Mouse (Mus musculus) forebrain, embryonic 16.5 days (tissue): ENCODE measurements around the gene Gm5244. TPM values are rescaled to one million over a fixed set of nuclear protein-coding genes. Genes with fewer than 3 reads are reported as not detected.

Source experiments
- ATAC-seq: fragments of 200-750 bp; cut with Nextera tagmentation; 2 replicates; pipeline ENCODE4 v1.8.0; 2017; ENCODE audit warnings: mild to moderate bottlenecking, moderate library complexity
- H3K27ac ChIP-seq: fragments of 300-500 bp; sonication (generic); 2 replicates; pipeline ENCODE4 v1.5.1; 2014; ENCODE audit warnings: low read length, control low read depth
- H3K27me3 ChIP-seq: fragments of 300-500 bp; sonication (generic); replicated peaks from 2 replicates; pipeline ENCODE4 v1.6.1; 2014; ENCODE audit warnings: low read length; ENCODE audit not compliant: control insufficient read depth, insufficient read depth
- H3K36me3 ChIP-seq: fragments of 300-500 bp; sonication (generic); 2 replicates; pipeline ENCODE4 v1.6.1; 2014; ENCODE audit not compliant: control insufficient read depth, insufficient read depth
- H3K4me1 ChIP-seq: fragments of 300-500 bp; sonication (generic); replicated peaks from 2 replicates; pipeline ENCODE4 v1.6.1; 2014; ENCODE audit warnings: low read length; ENCODE audit not compliant: control insufficient read depth, insufficient read depth
- H3K4me2 ChIP-seq: fragments of 300-500 bp; sonication (generic); 2 replicates; pipeline ENCODE4 v1.6.1; 2014; ENCODE audit warnings: mild to moderate bottlenecking, low read length, control low read depth
- H3K4me3 ChIP-seq: fragments of 300-500 bp; sonication (generic); replicated peaks from 2 replicates; pipeline ENCODE4 v1.5.1; 2014; ENCODE audit warnings: mild to moderate bottlenecking, low read length, control low read depth
- H3K9ac ChIP-seq: fragments of 300-500 bp; sonication (generic); replicated peaks from 2 replicates; pipeline ENCODE4 v1.6.1; 2014; ENCODE audit warnings: low read depth, low read length, control low read depth
- H3K9me3 ChIP-seq: fragments of 300-500 bp; sonication (generic); 2 replicates; pipeline ENCODE4 v1.6.1; 2016; ENCODE audit warnings: low read length; ENCODE audit not compliant: control insufficient read depth
- WGBS: fragments of 180-500 bp; shearing (Covaris S2); extraction: QIAGEN DNeasy Blood & Tissue Kit; methylation state at CpG from one replicate; pipeline ENCODE4 v1.1.7; 2014; 5-methylcytosine and 5-hydroxymethylcytosine counted together
- polyA plus RNA-seq: library from polyadenylated mRNA; unstranded; fragments of >200 nt; fragmentation: Nextera tagmentation; extraction: Ambion mirVana; gene quantifications from 2 replicates; pipeline ENCODE4 v1.2.1, GENCODE M21; 2015

Gene Gm5244
- polyA plus RNA-seq, 1 experiment from 2014 or later: not detected

- Histone ChIP-seq H3K27ac (no peak overlapping the region), H3K36me3 (no peaks in the 10 kb centered on the region), H3K4me1 (no peaks in the 10 kb centered on the region), H3K4me3 (no peak overlapping the region), H3K9me3 (no peaks in the 10 kb centered on the region), H3K4me2 (no peak overlapping the region), H3K27me3 (no peaks in the 10 kb centered on the region), H3K9ac (no peak overlapping the region)
- no peak for ATAC-seq
- 70% methylated on average over 1 of the region's 1 CpGs for WGBS
These were observed 33.7 kb upstream of the Gm5244 start for GRCm38 (mm10) chr19:12812644-12813364.

GRCm38 (mm10) chr19:12813883-12814282 lies 32.6 kb upstream of the Gm5244 start:
- 80% methylated on average over 1 of the region's 1 CpGs for WGBS
- H3K27ac ChIP-seq: no peak overlapping the region
- no peak overlapping the region for H3K9ac ChIP-seq
- no peaks in the 10 kb centered on the region for H3K4me1 ChIP-seq
- no peak overlapping the region for H3K4me2 ChIP-seq
- ATAC-seq: no peak
- H3K9me3 ChIP-seq: no peaks in the 10 kb centered on the region
- H3K27me3 ChIP-seq: no peaks in the 10 kb centered on the region
- H3K36me3 ChIP-seq: no peaks in the 10 kb centered on the region
- H3K4me3 ChIP-seq: no peak overlapping the region

- ATAC-seq: no peak
- Histone ChIP-seq H3K4me3 (no peak overlapping the region), H3K9me3 (no peaks in the 10 kb centered on the region), H3K4me1 (no peaks in the 10 kb centered on the region), H3K9ac (no peak overlapping the region), H3K27me3 (no peaks in the 10 kb centered on the region), H3K4me2 (no peak overlapping the region), H3K27ac (no peak overlapping the region), H3K36me3 (no peaks in the 10 kb centered on the region)
- WGBS: 88% methylated on average over 1 of the region's 1 CpGs
These were observed 28.0 kb upstream of the Gm5244 start for GRCm38 (mm10) chr19:12818507-12818906.

- no peak overlapping the region for H3K27ac ChIP-seq
- no peaks in the 10 kb centered on the region for H3K9me3 ChIP-seq
- no peak overlapping the region for H3K4me3 ChIP-seq
- H3K4me2 ChIP-seq: no peak overlapping the region
- ATAC-seq: no peak
- H3K27me3 ChIP-seq: no peaks in the 10 kb centered on the region
- H3K36me3 ChIP-seq: no peaks in the 10 kb centered on the region
- no peaks in the 10 kb centered on the region for H3K4me1 ChIP-seq
- H3K9ac ChIP-seq: no peak overlapping the region
- WGBS: 33% methylated on average over 4 of the region's 4 CpGs
These were observed 26.1 kb upstream of the Gm5244 start for GRCm38 (mm10) chr19:12820383-12820782.

- no peaks in the 10 kb centered on the region for H3K4me1 ChIP-seq
- no peaks in the 10 kb centered on the region for H3K36me3 ChIP-seq
- no peak overlapping the region for H3K27ac ChIP-seq
- no peak overlapping the region for H3K4me2 ChIP-seq
- 74% methylated on average over 4 of the region's 4 CpGs for WGBS
- H3K4me3 ChIP-seq: no peak overlapping the region
- no peaks in the 10 kb centered on the region for H3K27me3 ChIP-seq
- no peaks in the 10 kb centered on the region for H3K9me3 ChIP-seq
- no peak overlapping the region for H3K9ac ChIP-seq
- no peak for ATAC-seq
These were observed 21.9 kb upstream of the Gm5244 start for GRCm38 (mm10) chr19:12824549-12824948.

- Histone ChIP-seq H3K4me3 (no peak overlapping the region), H3K27me3 (no peaks in the 10 kb centered on the region), H3K4me2 (no peak overlapping the region), H3K9me3 (no peaks in the 10 kb centered on the region), H3K27ac (no peak overlapping the region), H3K9ac (no peak overlapping the region), H3K4me1 (no peaks in the 10 kb centered on the region), H3K36me3 (no peaks in the 10 kb centered on the region)
- WGBS: 72% methylated on average over 2 of the region's 2 CpGs
- no peak for ATAC-seq
These were observed 15.6 kb upstream of the Gm5244 start for GRCm38 (mm10) chr19:12830823-12831430.

GRCm38 (mm10) chr19:12831559-12831958 lies 14.9 kb upstream of the Gm5244 start:
- Histone ChIP-seq H3K27ac (no peak overlapping the region), H3K4me1 (no peaks in the 10 kb centered on the region), H3K4me2 (no peak overlapping the region), H3K9me3 (no peaks in the 10 kb centered on the region), H3K4me3 (no peak overlapping the region), H3K36me3 (no peaks in the 10 kb centered on the region), H3K27me3 (no peaks in the 10 kb centered on the region), H3K9ac (no peak overlapping the region)
- no peak for ATAC-seq
- 71% methylated on average over 1 of the region's 1 CpGs for WGBS

GRCm38 (mm10) chr19:12833625-12834024 lies 12.9 kb upstream of the Gm5244 start:
- Histone ChIP-seq H3K4me1 (no peaks in the 10 kb centered on the region), H3K36me3 (no peaks in the 10 kb centered on the region), H3K27me3 (no peaks in the 10 kb centered on the region), H3K4me2 (no peak overlapping the region), H3K9me3 (no peaks in the 10 kb centered on the region), H3K9ac (no peak overlapping the region), H3K27ac (no peak overlapping the region), H3K4me3 (no peak overlapping the region)
- 89% methylated on average over 3 of the region's 3 CpGs for WGBS
- no peak for ATAC-seq

GRCm38 (mm10) chr19:12838507-12838906 lies 8.0 kb upstream of the Gm5244 start:
- H3K4me1 ChIP-seq: no peaks in the 10 kb centered on the region
- H3K36me3 ChIP-seq: no peaks in the 10 kb centered on the region
- H3K9ac ChIP-seq: no peak overlapping the region
- no peak for ATAC-seq
- WGBS: 80% methylated on average over 1 of the region's 1 CpGs
- H3K4me3 ChIP-seq: no peak overlapping the region
- H3K27ac ChIP-seq: no peak overlapping the region
- H3K4me2 ChIP-seq: no peak overlapping the region
- H3K27me3 ChIP-seq: no peaks in the 10 kb centered on the region
- H3K9me3 ChIP-seq: no peaks in the 10 kb centered on the region
